Mouse (Mus musculus) G1E (cell line): ENCODE results near the gene Krt80.

Experiments used
- CTCF ChIP-seq: IDR thresholded peaks from 2 replicates; pipeline ENCODE4 v1.5.1; 2012; ENCODE audit warnings: low read depth, low read length, inconsistent platforms, mixed read lengths
- GATA1 ChIP-seq: IDR thresholded peaks from 2 replicates; pipeline ENCODE4 v1.6.1; 2012; ENCODE audit warnings: borderline replicate concordance, low read length, inconsistent platforms, mixed read lengths
- POLR2AphosphoS5 ChIP-seq: IDR thresholded peaks from 2 replicates; pipeline ENCODE4 v1.6.1; 2012; ENCODE audit warnings: low read depth, low read length, inconsistent platforms; ENCODE audit not compliant: insufficient replicate concordance

DNA sequence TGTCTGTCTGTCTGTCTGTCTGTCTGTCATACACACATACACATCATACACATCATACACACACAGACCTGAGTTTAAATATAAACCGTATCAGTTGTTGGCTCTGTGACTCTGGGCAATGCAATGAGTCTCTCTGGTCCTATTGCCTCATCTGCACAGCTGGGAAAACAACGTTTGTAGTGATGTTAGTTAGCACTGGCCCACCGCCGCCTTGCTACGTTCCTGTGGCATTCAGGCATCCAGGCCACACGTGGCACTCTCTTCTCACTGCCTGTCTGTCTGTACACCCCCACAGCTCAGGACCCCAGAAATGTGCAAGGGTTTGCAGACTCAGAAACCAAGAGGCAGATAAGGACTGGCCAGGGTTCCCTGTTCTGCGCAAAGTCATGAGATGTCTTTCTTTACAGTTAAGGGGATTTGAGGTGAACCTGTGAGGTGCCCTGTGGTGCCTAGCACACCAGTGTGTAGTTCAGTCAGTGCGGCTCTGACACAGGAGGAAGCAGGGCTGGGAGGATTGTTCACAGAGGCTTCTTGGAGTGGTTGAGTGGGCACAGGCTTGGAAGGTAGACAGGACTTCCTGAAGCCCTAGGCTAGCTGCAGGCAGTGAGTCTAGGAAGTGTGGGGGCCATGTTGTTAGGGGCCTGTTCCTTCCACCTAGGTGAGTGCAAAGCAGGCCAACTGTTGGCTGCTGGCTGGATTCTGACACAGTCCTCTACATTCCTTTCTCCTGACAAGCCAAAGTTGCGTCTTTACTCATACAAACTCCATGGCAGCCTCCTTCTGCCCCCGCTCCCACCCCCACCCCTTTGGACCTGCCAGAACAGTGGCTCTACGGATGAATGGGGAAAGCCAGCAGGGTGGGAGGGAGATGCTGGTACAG, 1.2 kb downstream of the Krt80 start:
- TF ChIP-seq CTCF (no peak), GATA1 (no peak), POLR2AphosphoS5 (no peak)
